Mouse (Mus musculus): ENCODE results near the gene Smbd1. TPM values are rescaled to one million over a fixed set of nuclear protein-coding genes. Genes with fewer than 3 reads are reported as not detected.

Smbd1 gene
- not detected in 2 replicates for polyA plus RNA-seq (2015; fragmentation: Nextera tagmentation; extraction: Ambion mirVana)

- no peak within 1 kb of the TSS for H3K9ac ChIP-seq
- no peak within 1 kb of the TSS for H3K4me2 ChIP-seq
- no peak within 1 kb of the TSS for H3K27ac ChIP-seq
- H3K4me3 ChIP-seq, result no peak within 1 kb of the TSS
- no peaks in the 10 kb centered on the region for H3K9me3 ChIP-seq (replicated peaks)
- no peaks in the 10 kb centered on the region for H3K27me3 ChIP-seq
- H3K4me1 ChIP-seq (replicated peaks), result peaks cover 21% of the 10 kb centered on the region
- 83% methylated on average over 4 of the region's 4 CpGs for WGBS
- no peak for ATAC-seq (replicated peaks; ENCODE audit: insufficient number of reproducible peaks, insufficient read depth, low FRiP score, low read depth)
- no peaks in the 10 kb centered on the region for H3K36me3 ChIP-seq
These were observed at the start of gene Smbd1 for GRCm38 (mm10) chr16:32810321-32810720. Gene Smbd1 (minus strand): TSS chr16:32810477.

GRCm38 (mm10) chr16:32858771-32859636 is 48.7 kb upstream of the Smbd1 start:
- no peaks in the 10 kb centered on the region for H3K9me3 ChIP-seq (replicated peaks)
- H3K4me1 ChIP-seq (replicated peaks), result peaks cover 45% of the 10 kb centered on the region
- H3K9ac ChIP-seq, result 0 out of 2 replicates have a peak overlapping the region, but pooled peaks have one; percentile 10
- peak; percentile 83 for ATAC-seq (replicated peaks; ENCODE audit: insufficient number of reproducible peaks, insufficient read depth, low FRiP score, low read depth)
- peaks cover 12% of the 10 kb centered on the region; the same call in 1 of the 2 replicates for H3K36me3 ChIP-seq
- peak overlapping the region; percentile 27; the same call in 1 of the 2 replicates for H3K4me2 ChIP-seq
- H3K27ac ChIP-seq, result peak overlapping the region; percentile 95
- WGBS, result 34% methylated on average over 12 of the region's 12 CpGs
- no peaks in the 10 kb centered on the region for H3K27me3 ChIP-seq
- H3K4me3 ChIP-seq, result no peak overlapping the region

GRCm38 (mm10) chr16:32858356-32858755 is 48.1 kb upstream of the Smbd1 start:
- ATAC-seq (replicated peaks; ENCODE audit: insufficient number of reproducible peaks, insufficient read depth, low FRiP score, low read depth), result no peak
- peak overlapping the region; percentile 27; the same call in 1 of the 2 replicates for H3K4me2 ChIP-seq
- H3K9ac ChIP-seq, result no peak overlapping the region
- peaks cover 10% of the 10 kb centered on the region; the same call in 1 of the 2 replicates for H3K36me3 ChIP-seq
- H3K27me3 ChIP-seq, result no peaks in the 10 kb centered on the region
- 28% methylated on average over 4 of the region's 4 CpGs for WGBS
- peaks cover 46% of the 10 kb centered on the region for H3K4me1 ChIP-seq (replicated peaks)
- H3K9me3 ChIP-seq (replicated peaks), result no peaks in the 10 kb centered on the region
- H3K27ac ChIP-seq, result peak overlapping the region; percentile 95
- H3K4me3 ChIP-seq, result no peak overlapping the region

- no peaks in the 10 kb centered on the region for H3K27me3 ChIP-seq
- 83% methylated on average over 3 of the region's 3 CpGs for WGBS
- H3K4me3 ChIP-seq, result no peak overlapping the region
- H3K9ac ChIP-seq, result no peak overlapping the region
- ATAC-seq (replicated peaks; ENCODE audit: insufficient number of reproducible peaks, insufficient read depth, low FRiP score, low read depth), result no peak
- no peaks in the 10 kb centered on the region for H3K9me3 ChIP-seq (replicated peaks)
- H3K4me1 ChIP-seq (replicated peaks), result peaks cover 51% of the 10 kb centered on the region
- H3K36me3 ChIP-seq, result peaks cover 10% of the 10 kb centered on the region; the same call in 1 of the 2 replicates
- H3K27ac ChIP-seq, result no peak overlapping the region
- H3K4me2 ChIP-seq, result no peak overlapping the region
These were observed 46.5 kb upstream of the Smbd1 start for GRCm38 (mm10) chr16:32856751-32857150.

- H3K4me1 ChIP-seq (replicated peaks), result peaks cover 39% of the 10 kb centered on the region
- H3K4me2 ChIP-seq, result peak overlapping the region; percentile 50
- peak; percentile 73 for ATAC-seq (replicated peaks; ENCODE audit: insufficient number of reproducible peaks, insufficient read depth, low FRiP score, low read depth)
- H3K36me3 ChIP-seq, result peaks cover 6% of the 10 kb centered on the region
- peak overlapping the region; percentile 94 for H3K27ac ChIP-seq
- H3K9ac ChIP-seq, result 0 out of 2 replicates have a peak overlapping the region, but pooled peaks have one; percentile 10
- H3K27me3 ChIP-seq, result no peaks in the 10 kb centered on the region
- WGBS, result 23% methylated on average over 2 of the region's 2 CpGs
- no peaks in the 10 kb centered on the region for H3K9me3 ChIP-seq (replicated peaks)
- H3K4me3 ChIP-seq, result no peak overlapping the region
These were observed 43.8 kb upstream of the Smbd1 start for GRCm38 (mm10) chr16:32854050-32854571.

- Histone ChIP-seq H3K4me1 (replicated peaks) (peaks cover 33% of the 10 kb centered on the region), H3K36me3 (peaks cover 8% of the 10 kb centered on the region), H3K4me2 (peak overlapping the region; percentile 50), H3K4me3 (no peak overlapping the region), H3K9ac (peak overlapping the region; percentile 10; the same call in 1 of the 2 replicates), H3K27me3 (no peaks in the 10 kb centered on the region), H3K9me3 (replicated peaks) (no peaks in the 10 kb centered on the region), H3K27ac (peak overlapping the region; percentile 94)
- 28% methylated on average over 13 of the region's 13 CpGs for WGBS
- peak; percentile 63; the same call in 1 of the 2 replicates for ATAC-seq (replicated peaks; ENCODE audit: insufficient number of reproducible peaks, insufficient read depth, low FRiP score, low read depth)
These were observed 43.3 kb upstream of the Smbd1 start for GRCm38 (mm10) chr16:32853492-32854049.

- Histone ChIP-seq H3K4me2 (no peak overlapping the region), H3K4me3 (no peak overlapping the region), H3K27me3 (no peaks in the 10 kb centered on the region), H3K36me3 (peaks cover 48% of the 10 kb centered on the region), H3K9me3 (replicated peaks) (no peaks in the 10 kb centered on the region), H3K27ac (no peak overlapping the region), H3K4me1 (replicated peaks) (peaks cover 12% of the 10 kb centered on the region), H3K9ac (no peak overlapping the region)
- 84% methylated on average over 11 of the region's 11 CpGs for WGBS
- no peak for ATAC-seq (replicated peaks; ENCODE audit: insufficient number of reproducible peaks, insufficient read depth, low FRiP score, low read depth)
These were observed 39.0 kb upstream of the Smbd1 start for GRCm38 (mm10) chr16:32849042-32849830.

GRCm38 (mm10) chr16:32847103-32847502 is 36.8 kb upstream of the Smbd1 start:
- H3K27me3 ChIP-seq, result no peaks in the 10 kb centered on the region
- H3K4me3 ChIP-seq, result no peak overlapping the region
- no peak overlapping the region for H3K4me2 ChIP-seq
- no peak overlapping the region for H3K9ac ChIP-seq
- peaks cover 67% of the 10 kb centered on the region for H3K36me3 ChIP-seq
- H3K4me1 ChIP-seq (replicated peaks), result no peaks in the 10 kb centered on the region; the same call in 1 of the 2 replicates
- 92% methylated on average over 11 of the region's 11 CpGs for WGBS
- no peaks in the 10 kb centered on the region for H3K9me3 ChIP-seq (replicated peaks)
- no peak for ATAC-seq (replicated peaks; ENCODE audit: insufficient number of reproducible peaks, insufficient read depth, low FRiP score, low read depth)
- H3K27ac ChIP-seq, result no peak overlapping the region

GRCm38 (mm10) chr16:32831501-32831900 is 21.2 kb upstream of the Smbd1 start:
- Histone ChIP-seq H3K27ac (no peak overlapping the region), H3K36me3 (peaks cover 53% of the 10 kb centered on the region), H3K9me3 (replicated peaks) (no peaks in the 10 kb centered on the region), H3K4me1 (replicated peaks) (no peaks in the 10 kb centered on the region), H3K9ac (no peak overlapping the region), H3K4me2 (no peak overlapping the region), H3K4me3 (no peak overlapping the region), H3K27me3 (no peaks in the 10 kb centered on the region)
- WGBS, result 89% methylated on average over 4 of the region's 4 CpGs
- ATAC-seq (replicated peaks; ENCODE audit: insufficient number of reproducible peaks, insufficient read depth, low FRiP score, low read depth), result no peak

- Histone ChIP-seq H3K4me2 (no peak overlapping the region), H3K4me3 (no peak overlapping the region), H3K4me1 (replicated peaks) (peaks cover 6% of the 10 kb centered on the region; the same call in 1 of the 2 replicates), H3K9me3 (replicated peaks) (no peaks in the 10 kb centered on the region), H3K27ac (no peak overlapping the region), H3K36me3 (peaks cover 58% of the 10 kb centered on the region), H3K27me3 (no peaks in the 10 kb centered on the region), H3K9ac (no peak overlapping the region)
- 82% methylated on average over 11 of the region's 11 CpGs for WGBS
- ATAC-seq (replicated peaks; ENCODE audit: insufficient number of reproducible peaks, insufficient read depth, low FRiP score, low read depth), result no peak
These were observed 18.8 kb upstream of the Smbd1 start for GRCm38 (mm10) chr16:32829104-32829503.

- Histone ChIP-seq H3K9ac (no peak overlapping the region), H3K27ac (no peak overlapping the region), H3K4me2 (no peak overlapping the region), H3K4me1 (replicated peaks) (peaks cover 25% of the 10 kb centered on the region), H3K4me3 (no peak overlapping the region), H3K36me3 (peaks cover 61% of the 10 kb centered on the region), H3K27me3 (no peaks in the 10 kb centered on the region), H3K9me3 (replicated peaks) (no peaks in the 10 kb centered on the region)
- WGBS, result 91% methylated on average over 11 of the region's 11 CpGs
- ATAC-seq (replicated peaks; ENCODE audit: insufficient number of reproducible peaks, insufficient read depth, low FRiP score, low read depth), result no peak
These were observed 16.2 kb upstream of the Smbd1 start for GRCm38 (mm10) chr16:32826521-32826920.

All from heart, embryonic 15.5 days (tissue).